Mouse (Mus musculus): Measurements from ENCODE around the gene 4930442H23Rik.
"Not testable (repeated sequence)": the region's sequence is repeated elsewhere in the genome, so short reads cannot be mapped to it uniquely, and the experiment has no call there.

GRCm38 (mm10) chr10:81181860-81182259 lies 1.8 kb downstream of the 4930442H23Rik start:
- TF ChIP-seq CTCF, POLR2A (IDR thresholded peaks at IDR 0.05; ENCODE audit: extremely low read depth, insufficient read depth, low read length): not testable (repeated sequence)

Data from cortical plate, adult 2 months (tissue).